Mouse (Mus musculus) hindlimb bud, embryonic 11.5 days (tissue): ENCODE measurements around the gene Cby3.
A peak's percentile ranks its signal among the peaks of the same experiment; 100 is the strongest.
"Not testable (repeated sequence)": the region's sequence is repeated elsewhere in the genome, so short reads cannot be mapped to it uniquely, and the experiment has no call there.

Experiments
- DNase-seq: peaks from one replicate; pipeline ENCODE4 v3.0.0-alpha.2; 2012; ENCODE audit warnings: low read depth, low spot score; ENCODE audit errors: extremely low spot score

Gene Cby3

GRCm38 (mm10) chr11:50354162-50354561 is at the start of gene Cby3:
Cby3 (plus strand) TSS chr11:50354462.
- DNase-seq: no peak

GRCm38 (mm10) chr11:50312803-50313202 is 41.5 kb upstream of the Cby3 start:
- no peak for DNase-seq

GRCm38 (mm10) chr11:50319343-50319742 is 34.9 kb upstream of the Cby3 start:
- DNase-seq: not testable (repeated sequence)

- no peak for DNase-seq
These were observed 33.0 kb upstream of the Cby3 start for GRCm38 (mm10) chr11:50321239-50321638.

GRCm38 (mm10) chr11:50322345-50322744 is 31.9 kb upstream of the Cby3 start:
- no peak for DNase-seq

- no peak for DNase-seq
These were observed 30.4 kb upstream of the Cby3 start for GRCm38 (mm10) chr11:50323843-50324242.

GRCm38 (mm10) chr11:50324751-50325471 is 29.4 kb upstream of the Cby3 start:
- no peak for DNase-seq

- DNase-seq: peak; percentile 100
These were observed 28.6 kb upstream of the Cby3 start, which contains the start of gene Canx for GRCm38 (mm10) chr11:50325496-50326301. Canx (minus strand) TSS chr11:50325673.

- DNase-seq: no peak
These were observed 27.8 kb upstream of the Cby3 start for GRCm38 (mm10) chr11:50326302-50326966.

- DNase-seq: no peak
These were observed 26.1 kb upstream of the Cby3 start for GRCm38 (mm10) chr11:50328075-50328625.

GRCm38 (mm10) chr11:50329378-50329777 is 24.9 kb upstream of the Cby3 start:
- no peak for DNase-seq

GRCm38 (mm10) chr11:50333181-50333580 is 21.1 kb upstream of the Cby3 start:
- no peak for DNase-seq

GRCm38 (mm10) chr11:50336126-50336525 is 18.1 kb upstream of the Cby3 start:
- DNase-seq: no peak

- no peak for DNase-seq
These were observed 17.4 kb upstream of the Cby3 start for GRCm38 (mm10) chr11:50336891-50337290.

GRCm38 (mm10) chr11:50345486-50345885 is 8.8 kb upstream of the Cby3 start:
- DNase-seq: no peak

GRCm38 (mm10) chr11:50346256-50347032 is 7.8 kb upstream of the Cby3 start:
- DNase-seq: no peak

GRCm38 (mm10) chr11:50352177-50352576 is 2.1 kb upstream of the Cby3 start:
- DNase-seq: no peak

- DNase-seq: no peak
These were observed 589 bp downstream of the Cby3 start for GRCm38 (mm10) chr11:50354851-50355250.

- DNase-seq: no peak
These were observed 1.1 kb downstream of the Cby3 start for GRCm38 (mm10) chr11:50355395-50355794.
